Mouse (Mus musculus): ENCODE measurements around the gene Gm20388. TPM values are rescaled to one million over a fixed set of nuclear protein-coding genes. Genes with fewer than 3 reads are reported as not detected.

The Gm20388 gene
- total RNA-seq, 2 experiments from 2014 or later = 1.9 to 2.0 TPM

DNA sequence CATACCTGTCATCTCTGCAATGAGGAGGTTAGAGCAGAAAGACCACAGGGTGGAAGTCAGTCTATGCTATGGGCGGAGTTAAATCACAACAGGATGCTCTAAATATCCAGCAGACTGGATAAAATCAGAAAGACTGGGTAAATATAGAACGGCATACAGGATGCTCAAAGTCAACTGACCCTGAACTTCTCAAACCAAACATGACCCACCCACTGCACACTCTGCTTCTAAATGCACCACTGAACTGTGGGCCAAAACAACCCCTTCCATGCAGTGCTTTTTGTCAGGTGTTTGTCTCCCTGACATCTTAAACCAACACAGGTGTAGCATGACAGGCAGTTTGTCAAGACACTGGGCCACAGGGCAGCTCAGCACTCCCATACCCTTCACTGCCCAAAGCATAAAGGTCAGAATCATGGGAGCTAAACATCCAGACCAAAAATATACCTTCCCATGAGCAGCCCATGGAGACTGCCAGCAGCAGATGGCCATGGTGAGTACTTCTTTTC lies 3027.0 kb downstream of the Gm20388 start:
- DNase-seq = no peak

DNA sequence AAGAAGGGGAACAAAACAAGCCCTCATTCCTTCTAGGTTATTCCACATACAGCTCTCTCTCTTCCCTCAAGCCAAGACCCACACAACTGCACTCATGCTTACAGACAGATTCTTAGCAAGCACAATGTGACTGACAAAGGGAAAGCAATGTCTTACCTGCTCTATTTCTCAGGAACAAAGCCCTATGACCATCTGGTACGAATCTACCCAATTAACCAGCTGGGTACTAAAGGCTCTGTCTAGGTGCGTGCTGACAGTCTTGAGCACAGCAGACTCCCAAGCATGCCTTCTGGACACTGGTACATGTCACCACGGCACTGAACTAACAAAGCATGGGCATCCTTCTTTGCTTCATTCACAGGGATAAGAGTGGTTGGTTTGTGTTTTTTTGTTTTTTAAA lies 3027.5 kb downstream of the Gm20388 start:
- no peak for DNase-seq

DNA sequence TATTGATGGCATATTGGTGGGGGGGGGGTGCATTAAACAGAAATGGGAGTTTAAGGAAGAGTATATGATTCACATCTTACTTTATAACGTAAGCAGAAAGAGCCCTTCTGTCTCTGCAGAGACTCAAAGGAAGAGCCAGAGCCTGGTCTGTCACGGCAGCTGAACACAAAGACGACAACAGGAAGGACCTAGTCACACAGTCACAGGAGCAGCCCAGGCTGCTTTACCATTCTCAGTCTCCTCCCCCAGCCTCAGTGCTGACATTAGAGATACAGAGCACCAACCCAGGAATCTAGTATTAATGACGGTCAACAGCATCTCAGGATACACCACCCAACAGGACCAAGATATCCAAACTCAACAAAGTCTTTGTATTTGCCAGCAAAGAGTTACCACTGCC lies 3027.9 kb downstream of the Gm20388 start:
- no peak for DNase-seq

DNA sequence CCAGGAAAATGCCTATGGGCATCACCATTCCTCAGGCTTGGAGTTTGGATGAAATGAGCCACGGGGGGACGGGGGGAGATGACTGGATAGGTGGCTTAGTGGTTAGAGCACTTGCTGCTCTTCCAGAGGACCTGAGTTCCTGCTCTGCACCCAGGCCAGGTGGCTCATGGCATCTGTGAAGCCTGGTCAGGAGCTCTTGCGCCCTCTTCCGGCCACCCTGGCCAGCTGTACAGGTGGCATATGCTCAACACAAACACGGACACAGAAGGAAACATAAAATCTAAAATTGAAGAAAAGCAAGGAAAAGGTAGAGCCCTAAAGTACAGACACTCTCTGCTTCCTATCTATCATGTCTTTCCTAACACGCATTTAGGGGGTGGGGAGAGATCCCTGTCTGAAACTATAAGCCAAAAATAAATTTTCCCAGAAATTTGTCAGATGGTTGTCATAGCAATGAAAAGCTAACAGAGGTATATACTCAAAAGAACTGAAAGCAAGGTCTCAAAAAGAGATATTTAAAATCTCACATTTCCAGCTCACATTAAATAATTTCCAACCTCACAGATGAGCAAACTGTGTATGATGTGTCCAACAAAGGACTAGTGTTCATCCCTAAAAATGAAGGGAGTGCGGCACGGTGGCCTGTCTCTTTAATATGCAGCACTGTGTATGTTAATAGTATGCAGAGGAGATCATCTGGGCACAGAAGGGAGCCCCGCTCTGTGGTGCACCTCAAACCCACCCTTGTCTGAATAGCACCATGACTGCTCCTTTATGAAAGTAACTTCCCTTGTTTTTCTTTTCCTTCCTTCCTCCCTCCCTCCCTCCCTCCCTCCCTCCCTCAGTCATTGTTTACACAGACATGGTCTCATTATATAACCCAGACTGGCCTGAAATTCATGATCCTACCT lies 3032.4 kb downstream of the Gm20388 start:
- DNase-seq = no peak

DNA sequence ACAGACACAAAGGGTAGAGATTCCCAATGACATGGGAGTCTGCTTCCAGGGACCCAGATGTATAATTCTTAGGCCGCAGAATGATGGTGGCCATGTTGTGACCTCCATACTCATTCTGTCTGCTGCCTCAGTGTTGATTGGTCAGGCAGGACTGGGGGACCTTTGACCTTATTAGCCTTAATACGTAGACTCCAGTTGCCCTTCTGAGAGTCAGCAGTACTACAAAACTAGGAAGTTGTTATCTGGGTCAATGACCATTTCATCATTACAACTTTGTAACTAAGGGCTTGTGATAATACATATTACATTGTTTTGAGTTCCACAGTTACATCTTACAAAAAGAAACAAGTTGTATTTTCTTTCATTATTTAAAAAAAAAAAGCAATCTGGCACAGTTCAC lies 3035.1 kb downstream of the Gm20388 start:
- no peak for DNase-seq

DNA sequence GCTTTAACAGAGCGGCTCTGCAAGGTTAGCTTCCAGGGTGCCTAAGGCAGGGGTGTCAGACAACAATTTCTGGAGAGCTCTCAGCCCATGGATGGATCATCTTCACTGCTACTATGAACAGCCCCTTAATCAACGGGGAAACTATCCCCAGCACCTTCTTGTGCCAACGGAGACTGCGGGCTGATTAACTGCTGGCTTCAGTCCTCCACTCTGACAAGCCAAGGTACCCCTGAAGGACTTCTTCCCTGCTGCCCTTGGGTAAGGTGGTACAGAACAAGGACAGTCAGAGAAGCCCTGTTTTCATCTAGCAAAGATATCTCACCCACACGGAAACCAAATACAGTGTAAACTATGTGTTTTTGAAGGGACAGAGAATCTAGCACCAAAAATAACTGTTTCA lies 3039.1 kb downstream of the Gm20388 start:
- peak; percentile 49 for DNase-seq

DNA sequence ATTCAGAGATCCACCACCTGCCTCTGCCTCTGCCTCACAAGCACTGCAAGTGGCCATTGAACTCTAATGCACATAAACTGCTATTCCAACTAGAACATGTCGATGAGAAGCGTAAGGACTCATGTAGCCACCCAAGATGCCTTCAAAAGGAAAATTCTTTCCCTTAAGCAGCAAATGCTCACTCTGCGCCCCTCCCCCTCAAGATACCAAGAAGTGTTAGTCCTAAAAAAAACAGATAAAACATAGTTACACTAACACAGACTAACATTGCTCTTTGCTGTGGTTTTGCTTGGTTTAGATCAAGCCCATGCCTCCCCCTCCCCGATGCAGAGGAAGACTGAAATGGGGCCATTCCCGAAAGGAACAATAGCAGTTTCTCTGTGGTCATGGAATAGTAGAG lies 3040.8 kb downstream of the Gm20388 start:
- no peak for DNase-seq

DNA sequence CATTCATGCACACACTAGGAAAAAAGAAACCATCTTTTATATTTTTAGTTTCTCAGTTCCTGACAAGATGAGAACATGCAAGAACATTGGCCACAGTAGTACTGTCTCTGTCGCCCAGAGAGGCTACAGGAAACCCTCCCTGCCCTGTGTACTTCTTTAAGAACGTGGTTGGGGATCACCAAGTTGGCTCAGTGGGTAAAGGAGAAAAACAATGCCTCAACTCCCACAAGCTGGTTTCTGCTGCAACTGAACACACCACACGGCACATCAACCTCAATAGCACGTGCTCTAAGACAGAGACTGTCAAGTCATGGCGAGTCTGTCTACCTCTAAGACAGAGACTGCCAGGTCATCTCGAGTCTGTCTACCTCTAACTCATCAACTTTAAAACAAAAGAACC lies 3042.4 kb downstream of the Gm20388 start:
- DNase-seq = no peak

DNA sequence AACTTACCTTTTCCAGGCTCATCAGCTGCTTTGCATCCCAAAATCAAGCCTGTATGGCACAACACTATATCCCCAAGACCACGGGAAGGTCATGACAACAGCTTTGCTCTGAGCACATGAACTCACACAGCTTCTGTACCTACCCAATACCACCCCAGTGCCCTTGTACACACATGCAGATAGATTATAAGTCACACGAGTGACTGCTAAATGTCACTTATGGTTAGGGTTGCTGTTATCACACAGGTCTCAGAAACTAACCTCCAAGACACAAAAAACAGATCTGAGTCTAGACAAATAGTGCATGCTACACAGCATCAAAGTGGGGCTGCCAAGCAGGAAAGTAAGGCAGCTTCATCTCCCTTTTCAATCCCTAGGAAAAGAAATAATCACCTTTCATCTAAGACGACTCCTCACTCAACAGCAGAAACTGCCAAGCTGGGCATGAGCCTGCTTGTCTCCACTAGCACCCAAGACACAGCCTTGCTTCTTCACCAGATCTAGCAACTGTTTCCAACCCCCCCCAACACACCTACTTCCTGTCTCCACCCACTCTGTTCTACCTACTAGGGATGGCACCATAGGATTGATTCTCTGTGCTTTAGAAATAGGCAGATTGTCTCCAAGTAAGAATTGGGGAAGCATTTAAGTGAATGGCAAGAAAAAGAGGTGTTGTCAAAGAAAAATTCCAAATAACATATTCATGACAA lies 3043.6 kb downstream of the Gm20388 start:
- no peak for DNase-seq

DNA sequence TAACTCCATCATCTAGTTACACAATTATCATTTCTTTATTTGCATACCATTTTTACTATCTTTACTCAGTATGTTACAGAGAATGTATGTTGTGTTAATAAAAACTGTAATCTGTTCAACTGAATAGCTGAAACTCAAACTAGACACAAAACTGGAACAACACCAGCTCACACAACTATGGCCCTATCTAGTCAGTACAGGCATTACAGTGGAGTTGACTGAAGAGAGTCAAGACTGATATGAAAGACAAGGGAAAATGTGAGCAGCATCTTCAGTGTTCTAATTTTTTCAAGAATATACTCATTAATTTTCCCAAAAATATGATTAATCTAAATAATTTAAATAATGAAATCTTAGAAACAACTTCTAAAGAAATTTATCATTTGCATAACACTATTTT lies 3044.6 kb downstream of the Gm20388 start:
- no peak for DNase-seq

DNA sequence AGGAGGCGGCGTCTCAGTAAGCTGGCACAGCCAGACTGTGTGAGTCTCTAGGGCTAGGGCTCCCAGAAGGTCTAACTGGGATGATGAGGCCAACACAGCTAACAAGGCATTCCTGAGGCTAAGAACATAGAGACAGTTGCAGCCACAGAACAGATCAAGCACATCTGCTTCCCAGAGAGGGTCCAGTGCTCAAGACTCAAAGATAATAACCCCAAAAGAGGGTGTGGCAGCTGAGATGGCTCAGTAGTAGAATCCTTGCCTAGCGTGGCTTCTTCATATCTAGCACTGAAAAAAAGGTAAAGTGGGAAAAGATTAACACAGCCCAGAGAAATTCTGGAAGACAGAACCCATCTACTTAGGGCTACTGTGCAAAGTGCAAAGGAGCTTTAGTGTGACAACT lies 3045.4 kb downstream of the Gm20388 start:
- DNase-seq = peak; percentile 31

DNA sequence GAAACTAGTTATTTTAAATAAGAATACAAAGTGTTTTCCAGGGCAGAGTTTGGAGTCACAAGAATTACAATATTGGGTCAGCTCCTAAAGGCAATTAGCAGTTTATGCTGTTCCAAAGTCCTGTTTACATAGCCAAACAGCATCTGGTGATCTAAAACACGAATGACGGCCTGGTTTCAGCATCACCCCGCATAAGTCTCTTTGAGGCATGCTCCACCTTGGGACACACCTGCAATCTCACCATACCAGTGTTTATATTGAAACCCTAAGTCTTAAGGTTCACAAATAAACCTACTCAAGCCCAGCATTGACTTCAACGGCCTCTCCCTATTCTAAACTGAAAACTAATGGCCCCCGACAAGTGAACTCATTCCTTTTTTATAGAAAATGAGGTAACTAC lies 3049.7 kb downstream of the Gm20388 start:
- DNase-seq = no peak

DNA sequence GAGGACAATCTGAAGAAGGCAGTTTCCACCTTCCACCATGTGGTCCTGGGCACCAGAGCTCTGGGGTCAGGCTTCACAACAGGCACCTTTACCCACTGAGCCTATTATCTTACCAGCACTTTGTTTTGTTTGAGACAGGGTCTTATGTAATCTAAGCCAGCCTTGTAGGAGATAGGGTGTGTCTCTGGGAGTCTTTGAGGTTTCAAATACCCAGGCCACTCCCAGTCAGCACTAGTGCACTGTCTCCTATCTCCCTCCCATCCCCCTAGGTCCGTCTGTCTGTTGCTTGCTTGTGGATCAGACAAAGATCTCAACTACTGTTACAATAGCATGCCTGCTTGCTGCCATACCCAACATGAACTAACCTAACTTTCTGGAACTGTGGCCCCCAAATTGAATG lies 3050.3 kb downstream of the Gm20388 start:
- DNase-seq = no peak

DNA sequence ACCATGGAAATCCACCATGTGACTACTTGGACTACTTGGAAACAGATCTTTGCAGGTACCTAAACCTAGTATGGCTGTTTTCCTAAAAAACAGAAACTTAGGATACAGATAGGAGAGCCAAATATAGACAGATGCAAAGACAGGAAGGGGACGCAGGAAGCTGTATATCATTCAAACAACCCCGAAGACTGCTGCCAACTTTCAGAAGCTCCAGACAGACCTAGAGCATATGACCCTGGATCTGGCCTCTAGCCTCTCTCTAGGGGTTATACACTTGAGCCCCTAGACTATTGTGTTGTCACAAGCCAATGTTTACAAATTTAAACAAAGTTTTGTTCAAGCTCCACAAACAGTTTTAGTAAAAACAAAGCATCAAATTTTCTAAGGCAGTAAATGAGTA lies 3050.8 kb downstream of the Gm20388 start:
- DNase-seq = no peak

DNA sequence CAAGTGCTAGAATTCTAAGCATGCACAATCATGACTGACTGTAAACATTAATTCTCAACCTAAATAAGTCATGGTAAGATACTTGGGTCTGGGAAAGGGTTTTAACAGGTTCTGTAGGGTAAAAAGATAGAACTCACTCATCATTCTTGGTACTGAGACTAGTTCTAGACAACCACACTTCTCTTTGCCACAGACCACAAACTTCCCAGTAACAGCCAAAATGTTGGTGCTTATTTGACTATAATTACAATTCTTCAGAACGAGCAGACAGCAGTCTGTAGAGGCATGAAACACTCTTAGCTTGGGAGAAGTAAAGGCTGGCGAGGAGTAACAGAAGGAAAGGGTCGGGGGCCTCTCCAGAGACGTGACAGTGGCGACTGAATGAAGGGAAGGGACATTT lies 3051.4 kb downstream of the Gm20388 start:
- no peak for DNase-seq

DNA sequence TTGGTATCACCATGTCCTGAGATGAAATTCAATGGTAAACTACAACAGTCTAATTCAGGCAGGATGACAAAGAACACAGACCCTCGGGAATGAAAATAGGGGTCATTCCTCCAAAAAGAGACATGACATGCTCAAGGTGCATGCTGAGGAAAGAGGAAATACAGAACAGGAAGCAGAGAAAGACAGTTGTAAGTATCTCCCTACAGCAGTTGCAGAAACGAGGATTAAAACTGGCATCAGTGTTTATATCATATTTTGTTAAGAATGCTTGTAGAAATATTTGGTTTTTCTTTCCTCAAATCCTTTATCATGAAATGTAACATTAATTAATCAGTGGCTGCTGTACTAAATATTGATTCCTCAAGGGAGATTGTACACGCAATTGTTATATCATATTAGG lies 3056.0 kb downstream of the Gm20388 start:
- no peak for DNase-seq

DNA sequence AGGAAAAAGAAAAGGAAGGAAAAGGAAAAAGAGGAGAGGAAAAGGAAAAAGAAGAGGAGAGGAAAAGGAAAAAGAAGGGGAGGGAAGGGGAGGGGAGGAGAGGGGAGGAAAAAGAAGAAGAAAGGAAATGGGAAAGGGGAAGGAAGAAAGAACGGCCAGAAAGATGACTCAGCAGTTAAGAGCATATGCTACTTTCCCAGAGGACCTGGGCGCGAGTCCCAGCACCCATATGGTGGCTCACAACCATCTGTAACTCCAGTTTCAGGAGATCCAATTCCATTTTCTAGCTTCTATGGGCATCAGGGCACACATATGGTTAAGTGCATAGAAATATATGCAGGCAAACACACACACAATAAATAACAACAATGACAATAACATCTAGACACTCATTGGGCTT lies 3057.5 kb downstream of the Gm20388 start:
- no peak for DNase-seq

DNA sequence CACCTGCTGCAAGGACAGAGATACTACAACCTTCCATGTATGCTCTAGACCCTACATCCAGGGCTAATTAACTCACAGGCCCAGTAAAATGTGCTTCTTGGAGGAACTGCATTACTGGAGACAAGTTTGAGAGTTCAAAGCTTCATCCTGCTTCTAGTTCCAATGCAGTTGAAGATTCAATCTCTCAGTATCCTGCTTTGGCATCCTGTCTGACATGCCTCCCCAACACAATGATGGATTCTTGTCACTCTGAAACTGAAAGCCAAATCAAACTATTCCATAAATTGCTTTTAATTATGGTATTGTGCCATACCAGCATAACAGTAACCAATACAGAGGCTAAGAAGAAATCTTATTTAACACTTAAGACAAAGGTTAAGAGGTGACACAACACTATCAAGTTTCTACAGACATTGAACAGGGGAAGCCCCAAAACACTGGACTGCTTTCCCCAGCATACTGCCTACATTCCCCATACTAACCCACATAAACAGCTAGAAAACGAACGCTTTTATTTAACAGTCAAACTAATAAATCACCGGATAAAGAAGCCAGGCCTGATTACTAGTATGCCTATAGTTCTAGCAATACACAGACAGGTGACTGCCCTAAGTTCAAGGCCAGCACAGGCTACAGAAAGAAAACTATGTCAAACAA lies 3059.5 kb downstream of the Gm20388 start:
- no peak for DNase-seq

DNA sequence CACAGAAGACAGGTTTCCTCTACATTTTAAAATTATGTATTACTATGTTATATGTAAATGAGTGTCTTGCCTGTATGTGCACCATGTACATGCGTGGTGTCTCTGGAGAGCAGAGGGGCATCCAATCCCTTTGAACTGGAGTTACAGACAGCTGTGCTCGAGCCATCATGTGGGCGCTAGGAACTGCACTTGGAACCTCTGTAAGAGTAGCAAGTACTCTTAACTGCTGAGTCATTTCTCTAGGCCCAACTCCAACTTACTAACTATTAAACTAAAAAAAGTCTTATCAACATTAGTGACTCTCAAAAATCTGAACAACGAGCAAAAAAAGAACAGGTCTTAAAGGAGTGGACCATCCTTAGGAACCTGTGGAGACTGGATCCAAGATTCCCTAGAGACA lies 3065.4 kb downstream of the Gm20388 start:
- no peak for DNase-seq

DNA sequence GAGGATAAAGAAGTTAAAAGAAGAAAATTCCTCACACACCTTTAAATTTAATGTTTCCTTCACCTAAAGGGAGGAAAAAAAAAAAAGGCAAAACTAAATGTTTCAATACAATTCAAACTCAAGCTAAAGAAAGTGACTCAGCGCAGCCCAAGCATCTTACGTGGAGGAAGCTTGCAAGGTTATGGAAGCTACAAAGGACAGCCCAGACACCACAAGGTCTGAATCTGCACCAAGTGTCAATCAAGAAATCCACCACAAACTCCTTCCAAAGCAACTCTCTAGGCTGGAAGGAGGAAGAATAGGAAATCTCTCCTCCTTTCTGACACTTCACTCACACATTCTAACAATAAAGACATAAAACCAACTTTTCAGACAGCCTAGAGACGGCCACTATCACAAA lies 3068.8 kb downstream of the Gm20388 start:
- DNase-seq = no peak

DNA sequence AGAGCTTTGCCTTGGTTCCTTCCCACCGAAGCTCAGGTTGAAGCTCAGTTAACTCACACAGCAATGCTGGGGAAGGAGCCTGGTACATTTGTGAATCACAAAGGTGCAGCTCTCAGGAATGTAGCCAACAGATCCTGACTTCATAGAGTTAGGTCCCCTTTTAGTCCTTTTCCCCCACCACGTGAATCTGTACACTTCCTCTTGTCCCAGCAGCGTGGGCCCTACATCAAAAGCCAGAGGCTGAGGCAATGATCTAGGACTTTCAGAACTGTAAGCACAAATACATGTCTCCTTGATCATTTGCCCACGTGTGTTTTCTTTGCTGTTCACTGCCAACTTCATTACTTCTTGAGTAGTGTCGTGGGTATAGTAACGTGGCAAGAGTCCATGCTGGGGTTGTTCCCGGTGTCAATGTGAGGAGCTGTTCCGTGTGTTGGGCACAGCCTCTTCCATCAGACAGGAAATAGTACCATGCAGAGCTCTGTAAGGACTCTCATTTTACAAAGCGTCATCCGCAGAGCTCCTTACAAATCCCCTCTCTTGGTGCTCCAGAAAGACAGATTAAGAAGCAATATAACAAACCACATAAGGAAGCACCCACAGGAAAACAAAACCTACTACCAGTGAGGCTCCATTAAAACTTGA lies 3069.3 kb downstream of the Gm20388 start:
- DNase-seq = no peak

DNA sequence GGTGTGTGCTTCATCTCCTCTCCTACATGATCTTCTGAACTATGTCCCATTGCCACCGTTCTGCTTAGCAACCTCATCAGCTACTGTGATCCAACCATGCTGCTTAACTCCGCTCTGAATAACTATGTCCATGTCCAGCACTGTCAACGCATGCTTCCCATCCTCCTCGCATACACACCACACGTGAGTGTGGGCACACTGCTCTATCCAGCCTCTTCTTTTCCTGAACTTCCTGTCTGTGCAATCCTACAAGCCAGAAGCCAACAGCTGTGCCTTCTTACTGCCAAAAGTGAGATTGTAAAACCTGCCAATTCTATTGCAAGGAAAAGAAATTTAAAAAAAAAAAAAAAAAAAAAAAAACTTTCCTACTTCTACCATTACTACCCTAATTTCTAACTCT lies 3071.0 kb downstream of the Gm20388 start:
- no peak for DNase-seq
